Mouse (Mus musculus): ENCODE results near the gene Sipa1l1. TPM values are rescaled to one million over a fixed set of nuclear protein-coding genes. Genes with fewer than 3 reads are reported as not detected.

Sipa1l1 gene
- polyA plus RNA-seq, 1 experiment from 2014 or later = 17.2 TPM

DNA sequence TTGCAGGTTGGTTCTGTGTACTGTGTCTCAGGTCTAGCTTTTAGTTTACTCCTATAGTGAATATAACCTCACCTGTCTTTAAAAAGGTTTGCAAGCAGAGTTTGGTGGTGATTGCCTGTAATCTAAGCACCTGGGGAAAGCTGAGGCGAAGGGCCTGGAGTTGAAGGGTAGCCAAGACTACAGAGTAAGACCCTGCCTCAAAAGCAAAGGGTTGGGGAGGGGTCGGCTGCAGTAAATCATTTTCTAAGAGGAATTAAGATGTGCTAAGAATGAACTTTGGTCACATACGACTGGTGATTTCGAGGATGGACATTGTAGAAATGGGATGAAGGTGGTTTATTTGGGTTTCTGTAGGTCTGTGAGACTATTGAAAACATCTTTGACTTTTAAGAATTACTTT, 169.4 kb downstream of the Sipa1l1 start:
- no peak for ATAC-seq (ENCODE audit: low read depth)
- Histone ChIP-seq H3K4me3 (ENCODE audit: low read depth, low read length) (no peak overlapping the region), H3K27me3 (ENCODE audit: control insufficient read depth, insufficient read depth, low read length) (no peaks in the 10 kb centered on the region), H3K9me3 (ENCODE audit: control insufficient read depth, low read length) (no peaks in the 10 kb centered on the region), H3K4me1 (ENCODE audit: control insufficient read depth, insufficient read depth, low read length) (peaks cover 8% of the 10 kb centered on the region; the same call in 1 of the 2 replicates), H3K4me2 (ENCODE audit: low read depth, low read length) (no peak overlapping the region), H3K9ac (replicated peaks; ENCODE audit: low read depth, low read length) (no peak overlapping the region), H3K36me3 (ENCODE audit: control insufficient read depth, insufficient read depth, low read length) (no peaks in the 10 kb centered on the region), H3K27ac (ENCODE audit: low read depth, low read length) (no peak overlapping the region)
- WGBS = 87% methylated on average over 4 of the region's 4 CpGs

DNA sequence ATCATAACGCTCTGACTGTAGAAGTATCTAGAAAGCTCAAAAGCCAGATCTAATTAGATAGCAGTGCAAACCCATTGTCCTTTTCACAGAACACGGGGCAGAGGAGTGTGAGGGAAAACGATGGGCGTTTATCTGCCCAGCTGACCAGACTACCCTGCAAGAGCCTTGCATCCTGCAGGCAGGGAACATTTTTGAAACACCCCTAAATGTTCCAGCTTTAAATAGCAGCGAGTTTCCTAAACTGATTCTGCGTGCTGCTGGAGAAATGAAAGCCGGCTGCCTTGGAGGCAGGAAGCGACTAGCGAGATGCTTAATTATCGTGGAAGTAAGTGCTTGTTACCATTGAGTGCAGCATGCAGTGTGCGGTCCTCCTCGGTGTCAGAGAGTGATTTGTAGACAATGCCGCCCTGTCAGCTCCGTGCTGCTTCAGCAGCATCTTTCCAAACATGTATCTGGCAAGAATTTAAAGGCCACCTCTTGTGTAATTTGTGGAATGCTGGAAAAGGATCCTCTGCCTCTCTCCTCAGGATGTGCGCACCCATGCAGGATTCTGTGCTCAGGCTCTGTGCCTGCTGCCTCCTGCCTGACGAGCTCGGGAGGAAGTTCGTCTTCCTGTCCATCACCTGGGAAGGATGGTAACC, 170.2 kb downstream of the Sipa1l1 start:
- H3K9ac ChIP-seq (replicated peaks; ENCODE audit: low read depth, low read length) = peak overlapping the region; percentile 37; the same call in 1 of the 2 replicates
- H3K9me3 ChIP-seq (ENCODE audit: control insufficient read depth, low read length) = no peaks in the 10 kb centered on the region
- H3K27me3 ChIP-seq (ENCODE audit: control insufficient read depth, insufficient read depth, low read length) = no peaks in the 10 kb centered on the region
- WGBS = 29% methylated on average over 18 of the region's 18 CpGs
- peak overlapping the region; percentile 54 for H3K4me2 ChIP-seq (ENCODE audit: low read depth, low read length)
- no peaks in the 10 kb centered on the region for H3K36me3 ChIP-seq (ENCODE audit: control insufficient read depth, insufficient read depth, low read length)
- peak overlapping the region; percentile 20 for H3K4me3 ChIP-seq (ENCODE audit: low read depth, low read length)
- ATAC-seq (ENCODE audit: low read depth) = peak; percentile 68; the same call in 1 of the 2 replicates
- H3K4me1 ChIP-seq (ENCODE audit: control insufficient read depth, insufficient read depth, low read length) = peaks cover 8% of the 10 kb centered on the region; the same call in 1 of the 2 replicates
- peak overlapping the region; percentile 1; the same call in 1 of the 2 replicates for H3K27ac ChIP-seq (ENCODE audit: low read depth, low read length)

DNA sequence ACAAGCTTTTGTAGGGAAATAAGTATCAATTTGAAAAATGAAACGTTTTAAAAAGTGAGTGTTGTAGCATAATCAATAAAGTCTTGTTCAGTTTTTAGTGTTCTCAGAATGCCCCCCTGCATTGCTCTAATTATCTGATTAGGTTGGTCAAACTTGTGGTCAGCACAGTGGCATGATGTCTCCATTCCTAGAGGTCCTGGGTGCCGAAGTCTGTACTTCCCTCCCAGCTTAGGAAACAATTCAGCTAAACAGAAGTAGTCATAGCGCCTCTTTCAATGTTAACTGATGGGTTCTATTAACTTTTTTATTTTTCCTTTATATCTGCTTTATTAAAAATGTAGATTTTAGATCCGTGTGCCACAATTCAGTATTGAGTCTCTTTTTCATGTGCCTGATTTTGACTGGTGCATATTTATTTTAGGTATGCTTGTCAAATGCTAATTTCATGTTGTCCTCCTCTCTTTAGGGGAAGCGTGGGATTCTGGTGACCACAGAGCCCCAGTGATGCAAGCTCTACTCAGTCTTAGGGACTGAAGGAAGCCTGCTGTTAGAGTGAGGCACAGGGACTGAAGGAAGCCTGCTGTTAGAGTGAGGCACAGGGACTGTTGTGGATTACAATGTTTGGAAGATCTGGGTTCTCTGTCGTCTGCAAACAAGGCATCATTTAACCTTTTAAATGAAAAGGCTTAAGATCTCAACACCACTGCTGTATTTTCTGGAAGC, 171.2 kb downstream of the Sipa1l1 start:
- H3K4me2 ChIP-seq (ENCODE audit: low read depth, low read length) = peak overlapping the region; percentile 54
- no peak overlapping the region for H3K4me3 ChIP-seq (ENCODE audit: low read depth, low read length)
- H3K9me3 ChIP-seq (ENCODE audit: control insufficient read depth, low read length) = no peaks in the 10 kb centered on the region
- peaks cover 8% of the 10 kb centered on the region; the same call in 1 of the 2 replicates for H3K4me1 ChIP-seq (ENCODE audit: control insufficient read depth, insufficient read depth, low read length)
- H3K9ac ChIP-seq (replicated peaks; ENCODE audit: low read depth, low read length) = no peak overlapping the region
- H3K27ac ChIP-seq (ENCODE audit: low read depth, low read length) = peak overlapping the region; percentile 1; the same call in 1 of the 2 replicates
- H3K36me3 ChIP-seq (ENCODE audit: control insufficient read depth, insufficient read depth, low read length) = no peaks in the 10 kb centered on the region
- no peaks in the 10 kb centered on the region for H3K27me3 ChIP-seq (ENCODE audit: control insufficient read depth, insufficient read depth, low read length)
- WGBS = 83% methylated on average over 6 of the region's 6 CpGs
- ATAC-seq (ENCODE audit: low read depth) = no peak

DNA sequence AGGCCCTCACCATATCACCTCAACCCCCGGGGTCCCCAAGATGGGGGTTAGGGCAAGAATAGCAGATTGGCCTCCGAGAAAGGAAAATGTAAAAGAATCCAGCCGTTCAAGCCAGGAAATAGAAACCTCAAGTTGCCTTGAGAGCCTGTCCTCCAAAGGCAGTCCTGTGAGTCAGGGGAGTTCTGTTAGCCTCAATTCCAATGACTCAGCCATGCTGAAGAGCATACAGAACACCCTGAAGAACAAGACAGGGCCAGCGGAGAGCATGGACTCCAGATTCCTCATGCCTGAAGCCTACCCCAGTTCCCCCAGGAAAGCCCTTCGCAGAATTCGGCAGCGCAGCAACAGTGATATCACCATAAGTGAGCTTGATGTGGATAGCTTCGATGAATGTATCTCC, 172.1 kb downstream of the Sipa1l1 start:
- no peak for ATAC-seq (ENCODE audit: low read depth)
- Histone ChIP-seq H3K4me2 (ENCODE audit: low read depth, low read length) (no peak overlapping the region), H3K36me3 (ENCODE audit: control insufficient read depth, insufficient read depth, low read length) (no peaks in the 10 kb centered on the region), H3K4me3 (ENCODE audit: low read depth, low read length) (no peak overlapping the region), H3K9ac (replicated peaks; ENCODE audit: low read depth, low read length) (no peak overlapping the region), H3K4me1 (ENCODE audit: control insufficient read depth, insufficient read depth, low read length) (peaks cover 8% of the 10 kb centered on the region; the same call in 1 of the 2 replicates), H3K9me3 (ENCODE audit: control insufficient read depth, low read length) (no peaks in the 10 kb centered on the region), H3K27me3 (ENCODE audit: control insufficient read depth, insufficient read depth, low read length) (no peaks in the 10 kb centered on the region), H3K27ac (ENCODE audit: low read depth, low read length) (no peak overlapping the region)
- WGBS = 96% methylated on average over 8 of the region's 8 CpGs

DNA sequence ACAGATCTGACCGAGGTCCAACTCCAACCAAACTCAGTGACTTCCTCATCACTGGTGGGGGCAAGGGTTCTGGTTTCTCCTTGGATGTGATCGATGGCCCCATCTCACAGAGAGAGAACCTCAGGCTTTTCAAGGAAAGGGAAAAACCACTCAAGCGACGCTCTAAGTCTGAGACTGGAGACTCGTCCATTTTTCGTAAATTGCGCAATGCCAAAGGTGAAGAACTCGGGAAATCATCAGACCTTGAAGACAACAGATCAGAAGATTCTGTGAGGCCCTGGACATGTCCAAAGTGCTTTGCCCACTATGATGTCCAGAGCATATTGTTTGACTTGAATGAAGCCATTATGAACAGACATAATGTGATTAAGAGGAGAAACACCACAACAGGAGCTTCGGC, 172.6 kb downstream of the Sipa1l1 start:
- Histone ChIP-seq H3K36me3 (ENCODE audit: control insufficient read depth, insufficient read depth, low read length) (no peaks in the 10 kb centered on the region), H3K4me3 (ENCODE audit: low read depth, low read length) (no peak overlapping the region), H3K9ac (replicated peaks; ENCODE audit: low read depth, low read length) (no peak overlapping the region), H3K9me3 (ENCODE audit: control insufficient read depth, low read length) (no peaks in the 10 kb centered on the region), H3K27ac (ENCODE audit: low read depth, low read length) (no peak overlapping the region), H3K4me1 (ENCODE audit: control insufficient read depth, insufficient read depth, low read length) (peaks cover 8% of the 10 kb centered on the region; the same call in 1 of the 2 replicates), H3K27me3 (ENCODE audit: control insufficient read depth, insufficient read depth, low read length) (no peaks in the 10 kb centered on the region), H3K4me2 (ENCODE audit: low read depth, low read length) (no peak overlapping the region)
- WGBS = 96% methylated on average over 9 of the region's 9 CpGs
- ATAC-seq (ENCODE audit: low read depth) = no peak

DNA sequence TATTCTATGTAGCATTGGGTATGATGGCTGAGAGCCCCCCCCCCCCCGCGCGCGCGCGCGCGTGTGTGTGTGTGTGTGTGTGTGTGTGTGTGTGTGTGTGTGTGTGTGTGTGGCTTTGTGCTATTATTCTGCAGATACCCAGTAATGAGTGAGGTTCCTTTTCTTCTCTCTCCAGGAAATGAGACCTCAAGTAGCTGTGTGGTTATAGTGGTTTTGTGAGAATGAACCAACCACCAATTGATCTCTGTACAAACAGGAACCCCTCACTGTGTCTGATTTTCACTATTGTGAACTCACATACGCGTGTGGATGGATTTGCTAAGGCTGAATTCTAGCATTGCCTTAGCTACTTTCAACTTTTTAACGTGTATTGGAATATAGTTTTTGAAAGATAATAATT, 181.0 kb downstream of the Sipa1l1 start:
- H3K4me2 ChIP-seq (ENCODE audit: low read depth, low read length) = no peak overlapping the region
- 97% methylated on average over 11 of the region's 11 CpGs for WGBS
- ATAC-seq (ENCODE audit: low read depth) = no peak

DNA sequence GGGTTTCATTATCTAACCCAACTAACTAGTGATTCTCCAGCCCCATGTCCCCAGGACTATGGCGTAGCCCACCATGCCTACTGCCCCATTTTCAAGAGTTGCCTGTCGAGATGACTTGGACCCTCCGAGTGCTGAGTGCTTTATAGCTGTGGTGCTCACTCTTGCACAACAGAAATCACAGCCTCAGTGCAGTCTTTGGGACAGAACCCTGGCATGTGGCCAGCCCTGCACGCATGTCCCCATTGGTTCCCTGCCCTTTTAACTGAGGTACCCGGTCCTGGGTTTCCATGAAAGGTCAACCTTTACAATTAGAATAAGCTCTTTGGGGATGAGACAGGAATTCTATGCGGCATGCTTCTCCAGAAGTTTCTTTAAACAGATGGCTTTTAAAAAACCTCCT, 181.8 kb downstream of the Sipa1l1 start:
- ATAC-seq (ENCODE audit: low read depth) = no peak
- H3K27me3 ChIP-seq (ENCODE audit: control insufficient read depth, insufficient read depth, low read length) = no peaks in the 10 kb centered on the region
- WGBS = 62% methylated on average over 6 of the region's 6 CpGs
- no peaks in the 10 kb centered on the region for H3K9me3 ChIP-seq (ENCODE audit: control insufficient read depth, low read length)
- no peak overlapping the region for H3K4me3 ChIP-seq (ENCODE audit: low read depth, low read length)
- H3K4me2 ChIP-seq (ENCODE audit: low read depth, low read length) = no peak overlapping the region
- no peak overlapping the region for H3K27ac ChIP-seq (ENCODE audit: low read depth, low read length)
- H3K4me1 ChIP-seq (ENCODE audit: control insufficient read depth, insufficient read depth, low read length) = no peaks in the 10 kb centered on the region
- no peak overlapping the region for H3K9ac ChIP-seq (replicated peaks; ENCODE audit: low read depth, low read length)
- H3K36me3 ChIP-seq (ENCODE audit: control insufficient read depth, insufficient read depth, low read length) = no peaks in the 10 kb centered on the region

More for the DNA sequence above, 181.0 kb downstream of the Sipa1l1 start:
- Histone ChIP-seq H3K27me3 (ENCODE audit: control insufficient read depth, insufficient read depth, low read length) (no peaks in the 10 kb centered on the region), H3K36me3 (ENCODE audit: control insufficient read depth, insufficient read depth, low read length) (no peaks in the 10 kb centered on the region), H3K9ac (replicated peaks; ENCODE audit: low read depth, low read length) (no peak overlapping the region), H3K9me3 (ENCODE audit: control insufficient read depth, low read length) (no peaks in the 10 kb centered on the region), H3K4me1 (ENCODE audit: control insufficient read depth, insufficient read depth, low read length) (no peaks in the 10 kb centered on the region), H3K27ac (ENCODE audit: low read depth, low read length) (no peak overlapping the region), H3K4me3 (ENCODE audit: low read depth, low read length) (no peak overlapping the region)

DNA sequence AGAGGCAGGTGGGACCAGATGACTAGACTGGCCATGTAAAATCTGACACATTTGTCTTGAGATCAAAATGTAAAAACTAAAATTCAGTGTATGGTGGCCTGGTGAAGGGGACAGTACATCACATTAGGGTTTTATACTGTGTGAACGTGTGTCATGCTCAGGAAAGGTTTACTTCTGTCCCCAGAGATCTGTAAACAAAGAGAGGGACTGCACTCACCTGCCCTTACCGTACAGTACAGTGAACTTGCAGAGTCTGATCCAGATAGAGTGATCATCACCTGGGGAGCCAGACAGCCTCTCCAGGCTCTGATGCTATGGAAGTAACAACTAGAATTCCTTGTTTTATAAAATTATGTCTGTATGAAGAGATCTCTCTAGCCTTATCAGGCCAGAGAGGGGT, 184.5 kb downstream of the Sipa1l1 start:
- H3K4me3 ChIP-seq (ENCODE audit: low read depth, low read length) = no peak overlapping the region
- ATAC-seq (ENCODE audit: low read depth) = no peak
- no peak overlapping the region for H3K27ac ChIP-seq (ENCODE audit: low read depth, low read length)
- H3K9me3 ChIP-seq (ENCODE audit: control insufficient read depth, low read length) = no peaks in the 10 kb centered on the region
- H3K9ac ChIP-seq (replicated peaks; ENCODE audit: low read depth, low read length) = no peak overlapping the region
- H3K36me3 ChIP-seq (ENCODE audit: control insufficient read depth, insufficient read depth, low read length) = no peaks in the 10 kb centered on the region
- H3K4me1 ChIP-seq (ENCODE audit: control insufficient read depth, insufficient read depth, low read length) = no peaks in the 10 kb centered on the region
- 80% methylated on average over 2 of the region's 2 CpGs for WGBS
- H3K27me3 ChIP-seq (ENCODE audit: control insufficient read depth, insufficient read depth, low read length) = no peaks in the 10 kb centered on the region
- no peak overlapping the region for H3K4me2 ChIP-seq (ENCODE audit: low read depth, low read length)

DNA sequence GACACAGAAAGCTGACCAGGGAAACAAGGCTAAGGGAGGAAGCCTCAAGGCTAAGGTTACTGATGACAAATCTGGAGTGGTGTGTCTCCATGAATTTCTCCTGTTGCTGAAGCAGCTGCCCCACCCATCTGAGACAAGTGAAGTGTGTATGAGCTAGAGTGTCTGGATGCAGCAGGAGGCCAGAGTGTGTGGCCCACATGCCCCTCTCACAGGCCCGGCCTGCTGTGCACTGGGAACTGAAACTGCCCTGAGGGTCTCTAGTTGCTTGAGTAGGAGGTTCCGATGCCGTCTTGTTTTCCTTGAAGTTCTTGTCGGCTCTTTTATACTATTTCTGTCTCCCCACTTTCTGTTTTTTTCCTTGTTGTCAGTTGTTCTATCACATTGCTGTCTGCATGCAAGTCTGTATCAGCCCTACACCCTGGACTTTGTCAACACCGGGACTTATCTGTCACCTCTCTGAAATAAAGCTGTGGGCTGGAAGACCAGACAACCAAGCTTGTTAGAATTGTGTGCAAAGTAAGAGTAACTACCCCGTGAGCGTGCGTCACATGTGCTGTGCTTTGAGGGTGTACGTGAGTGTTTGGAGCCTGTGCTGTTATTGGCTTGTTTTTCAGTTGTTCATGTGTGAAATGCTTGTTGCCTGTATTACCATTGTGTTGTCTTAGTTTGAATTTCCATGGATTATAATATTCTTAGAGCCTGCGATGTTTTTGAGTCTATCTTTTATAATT, 186.5 kb downstream of the Sipa1l1 start:
- ATAC-seq (ENCODE audit: low read depth) = no peak
- WGBS = 83% methylated on average over 10 of the region's 10 CpGs
- no peak overlapping the region for H3K9ac ChIP-seq (replicated peaks; ENCODE audit: low read depth, low read length)
- H3K4me1 ChIP-seq (ENCODE audit: control insufficient read depth, insufficient read depth, low read length) = no peaks in the 10 kb centered on the region
- no peak overlapping the region for H3K4me2 ChIP-seq (ENCODE audit: low read depth, low read length)
- H3K27ac ChIP-seq (ENCODE audit: low read depth, low read length) = no peak overlapping the region
- H3K4me3 ChIP-seq (ENCODE audit: low read depth, low read length) = no peak overlapping the region
- no peaks in the 10 kb centered on the region for H3K36me3 ChIP-seq (ENCODE audit: control insufficient read depth, insufficient read depth, low read length)
- H3K27me3 ChIP-seq (ENCODE audit: control insufficient read depth, insufficient read depth, low read length) = no peaks in the 10 kb centered on the region
- no peaks in the 10 kb centered on the region for H3K9me3 ChIP-seq (ENCODE audit: control insufficient read depth, low read length)

All from neural tube, embryonic 14.5 days (tissue).